Comparison of ENCODE assay signal across 26 mouse cellular contexts in the genomic region with DNA sequence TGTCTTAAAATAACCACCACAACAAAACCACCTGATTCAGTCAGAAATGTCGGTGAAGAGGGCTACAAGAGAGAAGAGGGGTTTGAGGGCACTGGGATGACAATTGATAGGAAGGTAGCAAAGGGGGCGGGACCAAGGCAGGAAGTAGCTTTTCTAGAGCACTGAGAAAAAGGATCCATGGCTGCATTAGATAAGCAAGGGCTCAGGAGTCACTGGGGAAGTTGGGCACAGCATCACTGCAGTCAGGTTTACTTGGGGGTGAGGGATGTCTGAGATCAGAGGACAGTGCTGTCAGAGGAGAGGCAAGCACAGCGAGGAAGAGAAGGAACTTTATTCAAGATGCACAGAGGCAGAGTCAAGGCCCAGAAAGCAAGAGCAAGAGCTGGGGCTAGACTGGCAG. TPM values are rescaled to one million over a fixed set of nuclear protein-coding genes. Genes with fewer than 3 reads are reported as not detected.
"Had no signal": no experiment of that assay in that cellular context is flagged by ENCODE, and none has a peak within 500 bp of the region (broad histone marks: within the 10 kb centered on the region; RNA-seq: fewer than 3 reads in every experiment).

No protein-coding gene starts in this region.

- DNase-seq: kidney, adult 18-20 months; kidney, adult 9 months; kidney, postnatal 25 days; layer of hippocampus, postnatal 36 days; lung, adult 18-20 months; lung, postnatal 14 days; lung, postnatal 4 days; retina, postnatal 1 day; right cerebral cortex, postnatal 25 days; spleen, adult 18-20 months; thymus, postnatal 36 days had no signal

- H3K36me3 ChIP-seq: liver, embryonic 15.5 days; lung, embryonic 15.5 days; midbrain, embryonic 12.5 days; midbrain, embryonic 15.5 days; neural tube, embryonic 12.5 days; neural tube, embryonic 15.5 days; stomach, embryonic 15.5 days had no signal

- H3K4me3 ChIP-seq: left cerebral cortex, adult 2 months; liver, embryonic 15.5 days; lung, embryonic 15.5 days; midbrain, embryonic 12.5 days; midbrain, embryonic 15.5 days; neural tube, embryonic 12.5 days; neural tube, embryonic 15.5 days; stomach, embryonic 15.5 days had no signal

- ATAC-seq: intestine, embryonic 16.5 days; midbrain, embryonic 15.5 days had no signal

- H3K4me1 ChIP-seq: stomach, embryonic 15.5 days had no signal

- H3K9me3 ChIP-seq: liver, embryonic 15.5 days; lung, embryonic 15.5 days; midbrain, embryonic 12.5 days; midbrain, embryonic 15.5 days; neural tube, embryonic 12.5 days; neural tube, embryonic 15.5 days; stomach, embryonic 15.5 days had no signal

RNA-seq across cellular contexts. Expression of gene Clrn3, which starts 7.5 kb away (rescaled TPM):
- total RNA-seq: layer of hippocampus, adult 8-10 months; layer of hippocampus, postnatal 10 days; layer of hippocampus, postnatal 36 days; left cerebral cortex, adult 2 months; left cerebral cortex, postnatal 10 days; left cerebral cortex, postnatal 36 days had no signal
- polyA plus RNA-seq: limb, embryonic 11.5 days; midbrain, embryonic 12.5 days; midbrain, embryonic 15.5 days; neural tube, embryonic 12.5 days; neural tube, embryonic 15.5 days; urinary bladder, adult 2 months had no signal
